Mouse (Mus musculus) spleen, postnatal 10 days (tissue): ENCODE measurements around the gene Gm47429.
"Not testable (repeated sequence)": the region's sequence is repeated elsewhere in the genome, so short reads cannot be mapped to it uniquely, and the experiment has no call there.

Experiments used
- DNase-seq, 2 experiments: peaks; one replicate each; pipeline ENCODE4 v3.0.0; 2021 to 2022; ENCODE audit warnings: low spot score in 2 of 2

The Gm47429 gene

GRCm38 (mm10) chr13:50443812-50444211 is at the start of gene Gm47429:
Gene Gm47429 (minus strand): TSS chr13:50443912.
- DNase-seq = no peak

DNA sequence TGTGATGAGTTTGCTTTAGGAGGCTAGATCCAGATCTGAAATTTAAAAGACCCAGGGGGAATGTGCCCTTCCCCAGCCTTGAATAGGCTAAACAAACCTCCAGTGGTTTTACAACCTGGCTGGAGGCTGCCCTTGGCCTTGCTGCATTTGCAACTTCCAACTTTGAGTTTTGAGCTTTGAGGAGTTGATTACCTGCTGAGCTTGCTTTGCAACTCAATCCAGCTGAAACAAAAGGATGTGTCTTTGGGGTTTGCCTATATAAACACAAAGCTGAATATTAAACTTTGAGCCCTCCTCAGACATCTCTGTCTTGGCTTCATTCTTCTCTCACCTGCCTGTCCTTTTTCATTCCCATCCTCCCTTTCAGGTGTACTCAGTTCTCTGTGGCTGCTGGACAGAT is 44.8 kb upstream of the Gm47429 start:
- not testable (repeated sequence) for DNase-seq

DNA sequence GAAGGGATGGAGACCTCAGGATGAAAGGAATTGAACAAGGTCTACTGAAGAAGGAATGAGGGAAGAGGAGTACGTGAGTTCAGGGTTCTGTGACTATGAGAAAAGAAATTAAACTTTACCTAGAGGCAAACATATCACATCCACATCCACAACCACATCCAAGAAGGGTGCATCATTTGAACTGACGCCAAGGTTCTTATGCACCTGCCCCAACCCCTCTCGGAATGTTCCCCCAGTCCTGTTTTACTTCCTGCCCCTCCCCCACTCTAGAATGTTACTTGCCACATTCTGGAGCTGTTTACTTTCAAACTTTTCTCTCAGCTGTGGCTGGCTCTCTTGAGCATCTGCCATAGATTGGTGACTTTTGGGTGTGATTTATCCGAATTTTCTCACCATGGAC is 23.3 kb upstream of the Gm47429 start, which contains the start of gene Nutm2:
TSS of gene Nutm2 (plus strand) at position 301 of the 400 bp plus-strand sequence.
- DNase-seq = no peak

- no peak for DNase-seq
Measured at GRCm38 (mm10) chr13:50464621-50465562, 21.2 kb upstream of the Gm47429 start.

DNA sequence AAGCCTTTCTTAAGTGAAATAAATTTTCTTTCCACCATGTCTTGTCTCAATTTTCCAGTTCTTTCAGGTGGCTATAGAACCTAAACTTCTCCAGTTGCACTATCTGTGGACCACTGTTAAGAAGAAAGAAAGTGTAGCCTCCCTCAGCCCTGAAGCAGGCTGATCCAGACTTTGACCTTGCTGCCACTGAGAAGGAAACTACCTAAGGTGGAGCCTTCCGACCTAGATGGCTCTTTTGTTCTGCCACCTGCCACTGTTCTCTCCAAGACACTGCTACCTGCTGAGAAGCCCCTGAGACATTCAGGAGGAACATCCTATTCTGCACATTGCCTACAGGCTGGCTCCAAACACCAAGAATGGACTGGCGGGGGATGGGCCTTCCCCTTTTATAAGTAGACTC is 16.7 kb upstream of the Gm47429 start:
- not testable (repeated sequence) for DNase-seq

GRCm38 (mm10) chr13:50453426-50453825 is 9.7 kb upstream of the Gm47429 start:
- no peak for DNase-seq

GRCm38 (mm10) chr13:50452266-50452665 is 8.6 kb upstream of the Gm47429 start:
- not testable (repeated sequence) for DNase-seq

DNA sequence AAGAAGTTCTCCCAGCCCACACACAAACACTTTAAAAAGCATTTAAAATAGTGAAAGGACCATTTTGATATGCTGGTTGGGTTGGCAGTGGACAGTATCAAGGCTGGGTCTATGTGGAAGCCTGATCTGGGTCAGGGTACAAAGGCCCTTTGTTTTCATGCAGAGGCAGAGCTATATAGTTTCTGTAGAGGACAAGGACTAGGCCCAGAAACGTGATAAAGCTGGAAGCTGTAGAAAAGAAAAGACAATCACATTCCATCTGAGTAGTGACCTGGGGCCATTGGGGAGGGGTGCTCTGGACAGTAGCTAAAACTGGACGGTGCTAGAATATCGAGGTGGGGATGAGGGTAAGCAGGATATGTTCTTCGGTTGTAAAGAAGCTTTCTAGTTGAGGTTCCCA is 1.5 kb upstream of the Gm47429 start:
- no peak for DNase-seq

DNA sequence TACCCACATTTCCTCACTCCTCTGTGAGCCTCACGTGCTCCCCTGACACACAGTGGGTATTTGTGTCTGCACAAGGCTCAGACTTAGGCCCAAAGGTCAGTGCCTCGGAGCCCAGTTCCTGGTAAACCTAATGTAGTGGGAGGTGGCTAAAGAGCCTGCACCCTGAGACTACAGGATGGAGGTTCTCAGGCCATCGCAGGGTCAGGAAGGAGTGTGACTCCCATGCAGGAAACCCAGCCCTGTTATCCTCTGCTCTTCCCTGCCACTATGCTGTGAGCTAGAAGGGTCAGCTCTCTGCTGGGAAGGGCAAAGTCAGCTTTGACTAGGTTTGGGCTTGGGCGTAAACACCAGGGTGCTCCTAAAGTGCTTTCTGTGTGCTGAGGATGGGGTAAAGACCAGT is 17.0 kb downstream of the Gm47429 start:
- no peak for DNase-seq

- DNase-seq = no peak
Measured at GRCm38 (mm10) chr13:50424517-50424916, 19.2 kb downstream of the Gm47429 start.

- DNase-seq = no peak
Measured at GRCm38 (mm10) chr13:50423625-50424209, 20.0 kb downstream of the Gm47429 start.

- no peak for DNase-seq
Measured at GRCm38 (mm10) chr13:50418421-50418820, 25.3 kb downstream of the Gm47429 start.

DNA sequence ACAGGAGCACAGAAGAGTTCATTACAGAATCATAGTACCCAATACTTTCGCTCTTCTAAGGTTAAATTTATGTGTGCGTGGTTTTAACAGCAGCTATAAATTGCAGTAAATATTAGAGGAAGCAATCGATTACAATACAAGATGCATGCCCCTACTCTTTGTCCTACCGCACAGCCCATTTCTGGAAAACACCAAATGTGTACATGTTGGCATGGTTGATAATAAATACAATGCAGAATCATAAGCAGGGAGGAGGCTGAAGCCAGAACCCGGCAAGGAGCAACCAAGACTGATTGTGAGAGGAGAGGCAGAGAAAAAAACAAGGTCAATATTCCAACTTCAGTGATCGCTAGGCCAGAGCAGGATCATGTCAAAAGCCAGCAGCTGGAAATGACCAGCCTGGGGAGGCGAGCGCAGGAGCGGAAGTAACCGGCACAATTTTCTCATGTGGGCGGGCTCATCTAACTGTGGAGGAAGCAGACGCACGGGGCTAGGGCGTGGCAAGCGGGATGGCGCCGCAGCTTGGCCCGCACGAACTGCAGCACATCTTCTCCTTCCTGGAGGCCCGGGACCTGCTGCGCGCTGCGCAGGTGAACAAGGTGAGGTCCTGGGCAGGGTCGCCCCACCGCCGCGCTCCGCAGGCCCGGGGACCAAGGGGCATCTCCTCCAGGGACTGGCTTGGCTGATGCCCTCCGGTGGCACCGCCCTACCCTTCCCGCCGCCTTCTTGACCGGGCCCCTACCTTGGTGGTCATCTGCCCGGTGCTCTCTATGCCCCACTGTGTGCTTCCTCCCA is 26.1 kb downstream of the Gm47429 start, which contains the start of gene Fbxw17:
TSS of gene Fbxw17 (plus strand) at position 476 of the 795 bp plus-strand sequence.
- peak; percentile 42 to 69 for DNase-seq
